Mouse (Mus musculus): Measurements from ENCODE around the gene Rbm48.

DNA sequence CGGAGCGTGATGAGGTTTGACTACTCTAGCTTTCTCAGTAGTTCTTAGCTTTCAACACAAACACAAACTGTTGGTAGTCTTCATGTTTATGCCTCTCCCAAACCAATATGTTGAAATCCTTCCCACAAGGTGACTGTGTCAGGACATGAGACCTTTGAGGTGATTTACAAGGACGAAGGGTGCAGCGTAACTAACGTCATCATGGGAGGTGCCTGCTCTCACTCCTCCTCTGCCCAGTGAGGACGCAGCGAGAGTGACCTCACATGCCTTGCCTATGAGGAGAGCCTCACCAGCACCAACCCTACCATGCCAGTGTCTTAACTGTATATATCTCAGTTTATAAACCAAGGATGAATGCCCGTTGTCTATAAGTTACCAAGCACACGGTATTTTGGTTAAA is 10.7 kb upstream of the Rbm48 start:
- TF ChIP-seq CTCF (conservative IDR thresholded peaks at IDR 0.05; ENCODE audit: low read length): no peak
- no peak for TF ChIP-seq NANOG (IDR thresholded peaks at IDR 0.05; ENCODE audit: borderline replicate concordance, low read length)
- TF ChIP-seq POU5F1 (IDR thresholded peaks at IDR 0.05; ENCODE audit: borderline replicate concordance, low read length): no peak
